Mouse (Mus musculus) common myeloid progenitor, adult 5-6 weeks (primary cell): ENCODE data around the gene Dnal1. TPM values are rescaled to one million over a fixed set of nuclear protein-coding genes. Genes with fewer than 3 reads are reported as not detected.

Experiments used
- total RNA-seq: library from RNA; stranded (forward); fragments of 200-1000, 187-1606 nt; gene quantifications from 2 replicates; pipeline ENCODE4 v1.2.3, GENCODE M21; 2017

Gene Dnal1
- total RNA-seq, 1 experiment from 2014 or later, result 4.1 TPM

Other genes with a start within 250 kb of the Dnal1 start
- 14.1 and 17.0 TPM in 2 replicates for gene Numb, start 192.4 kb upstream of the Dnal1 start, total RNA-seq
- gene Riox1, start 163.8 kb upstream of the Dnal1 start, total RNA-seq, result 15.2 and 16.7 TPM in 2 replicates
- not detected in 2 replicates for gene Heatr4, start 129.5 kb upstream of the Dnal1 start, total RNA-seq
- gene Acot2, start 126.5 kb upstream of the Dnal1 start, total RNA-seq, result 13.1 and 16.3 TPM in 2 replicates
- 7.9 and 10.9 TPM in 2 replicates for gene Acot1, start 104.9 kb upstream of the Dnal1 start, total RNA-seq
- gene Acot4, start 76.0 kb upstream of the Dnal1 start, total RNA-seq, result not detected in 2 replicates
- not detected in 2 replicates for gene Gm49366, start 75.4 kb upstream of the Dnal1 start, total RNA-seq
- gene Acot3, start 62.2 kb upstream of the Dnal1 start, total RNA-seq, result not detected in 2 replicates
- not detected in 2 replicates for gene Acot5, start 45.0 kb upstream of the Dnal1 start, total RNA-seq
- gene Acot6, start 13.7 kb upstream of the Dnal1 start, total RNA-seq, result 1.6 and 2.5 TPM in 2 replicates
- 0.58 and 0.64 TPM in 2 replicates for gene Pnma1, start 34.1 kb downstream of the Dnal1 start, total RNA-seq
- gene Elmsan1, start 104.5 kb downstream of the Dnal1 start, total RNA-seq, result 13.0 and 15.1 TPM in 2 replicates
- 47.0 and 55.7 TPM in 2 replicates for gene Ptgr2, start 170.9 kb downstream of the Dnal1 start, total RNA-seq
- 47.0 and 51.8 TPM in 2 replicates for gene Zfp410, start 202.5 kb downstream of the Dnal1 start, total RNA-seq
- gene Coq6, start 247.3 kb downstream of the Dnal1 start, total RNA-seq, result 12.7 and 17.5 TPM in 2 replicates
- 1.8 and 2.2 TPM in 2 replicates for gene Fam161b, start 247.5 kb downstream of the Dnal1 start, total RNA-seq